Mouse (Mus musculus) spleen, adult 12 weeks (tissue): ENCODE results near the gene Gm7978.
"Not testable (repeated sequence)": the region's sequence is repeated elsewhere in the genome, so short reads cannot be mapped to it uniquely, and the experiment has no call there.

ENCODE experiments used
- DNase-seq: peaks from one replicate; pipeline ENCODE4 v3.0.0; 2022; ENCODE audit warnings: low spot score

Gene Gm7978

DNA sequence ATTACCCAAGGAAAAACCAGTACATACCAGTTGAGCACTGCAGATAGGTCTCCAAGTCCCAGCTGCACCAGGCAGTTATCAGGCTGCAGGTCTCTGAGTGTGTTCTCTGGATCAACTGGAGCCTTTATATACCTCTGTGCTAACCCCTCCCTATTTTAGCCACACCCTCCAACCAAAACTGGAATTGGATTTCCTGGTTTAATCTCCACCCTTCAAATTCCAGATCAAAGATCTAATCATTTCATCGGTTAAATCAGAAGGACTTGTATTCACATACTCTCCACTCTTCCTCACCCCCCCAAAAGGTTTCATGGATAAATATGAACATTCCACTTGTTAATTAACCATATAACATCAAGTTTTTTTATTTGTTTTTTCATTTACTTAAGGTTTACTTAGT lies at the start of gene Gm7978:
Gene Gm7978, minus strand, starts transcription at position 101 of the 400 bp plus-strand sequence.
- DNase-seq: not testable (repeated sequence)

GRCm38 (mm10) chr5:95775690-95776089 lies 39.7 kb upstream of the Gm7978 start, which contains the start of gene E330014E10Rik:
E330014E10Rik (plus strand) TSS chr5:95775990.
- DNase-seq: not testable (repeated sequence)

- not testable (repeated sequence) for DNase-seq
Observed at GRCm38 (mm10) chr5:95741714-95742113, 5.7 kb upstream of the Gm7978 start, which contains the start of gene Gm7982. Gm7982 (plus strand) TSS chr5:95742014.
